Mouse (Mus musculus): Measurements from ENCODE around the gene Kera.

DNA sequence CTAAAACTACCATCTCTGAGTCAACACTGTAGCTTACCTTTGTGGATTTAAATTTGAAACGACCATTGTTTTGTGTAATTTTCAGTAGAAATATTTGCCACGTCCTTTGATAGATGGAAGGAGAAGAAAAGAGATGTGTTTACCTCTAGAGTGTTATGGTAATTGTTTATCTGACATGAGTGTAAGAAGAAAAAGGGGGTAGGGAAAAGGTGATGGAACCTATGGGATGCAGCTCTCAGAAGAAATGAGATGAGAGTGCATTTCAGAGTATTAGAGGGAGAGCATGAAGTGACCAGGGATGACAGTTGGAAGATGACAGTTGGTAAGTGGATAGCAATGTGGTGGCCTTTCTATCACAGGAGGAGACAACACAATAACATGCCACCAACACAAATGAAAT, 37.1 kb downstream of the Kera start, which contains the start of gene Epyc:
- TF ChIP-seq CTCF (conservative IDR thresholded peaks at IDR 0.05; ENCODE audit: low read length) (no peak), POU5F1 (IDR thresholded peaks at IDR 0.05; ENCODE audit: borderline replicate concordance, low read length) (no peak)

Measured in E14TG2a.4 (cell line).